Mouse (Mus musculus): ENCODE data around the gene H2-D1.
"Not testable (repeated sequence)": the region's sequence is repeated elsewhere in the genome, so short reads cannot be mapped to it uniquely, and the experiment has no call there.

The H2-D1 gene

GRCm38 (mm10) chr17:35255704-35256103 is 6.8 kb upstream of the H2-D1 start:
- DNase-seq (ENCODE audit: extremely low spot score), result no peak

GRCm38 (mm10) chr17:35257378-35257777 is 5.2 kb upstream of the H2-D1 start:
- DNase-seq (ENCODE audit: extremely low spot score), result no peak

GRCm38 (mm10) chr17:35257824-35258491 is 4.6 kb upstream of the H2-D1 start:
- DNase-seq (ENCODE audit: extremely low spot score), result peak; percentile 85

- DNase-seq (ENCODE audit: extremely low spot score), result no peak
Measured at GRCm38 (mm10) chr17:35258492-35259478, 3.7 kb upstream of the H2-D1 start.

GRCm38 (mm10) chr17:35259621-35260020 is 2.9 kb upstream of the H2-D1 start:
- DNase-seq (ENCODE audit: extremely low spot score), result no peak

DNA sequence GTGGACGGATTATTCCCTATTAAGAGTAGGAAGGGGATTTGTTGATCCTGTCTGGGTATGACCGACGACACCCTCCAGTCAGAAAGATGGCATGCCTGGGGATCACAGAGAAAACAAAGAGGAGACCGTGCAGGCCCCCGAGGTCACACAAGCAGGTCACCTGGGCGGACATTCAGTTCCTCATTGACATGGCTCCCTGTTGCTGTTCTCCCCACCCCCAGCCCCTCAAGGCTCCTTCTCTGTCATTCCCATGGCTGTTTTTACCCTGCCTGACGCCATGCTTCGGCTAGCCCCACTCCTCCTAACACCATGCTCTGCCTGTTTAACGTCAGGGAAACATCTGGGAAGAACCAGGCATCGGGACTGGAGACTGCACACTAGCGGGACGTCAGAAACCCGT is 879 bp upstream of the H2-D1 start:
- DNase-seq (ENCODE audit: extremely low spot score), result no peak

- DNase-seq (ENCODE audit: extremely low spot score), result no peak
Measured at GRCm38 (mm10) chr17:35263523-35263883, 973 bp downstream of the H2-D1 start.

GRCm38 (mm10) chr17:35267399-35268086 is 5.0 kb downstream of the H2-D1 start:
- DNase-seq (ENCODE audit: extremely low spot score), result no peak

DNA sequence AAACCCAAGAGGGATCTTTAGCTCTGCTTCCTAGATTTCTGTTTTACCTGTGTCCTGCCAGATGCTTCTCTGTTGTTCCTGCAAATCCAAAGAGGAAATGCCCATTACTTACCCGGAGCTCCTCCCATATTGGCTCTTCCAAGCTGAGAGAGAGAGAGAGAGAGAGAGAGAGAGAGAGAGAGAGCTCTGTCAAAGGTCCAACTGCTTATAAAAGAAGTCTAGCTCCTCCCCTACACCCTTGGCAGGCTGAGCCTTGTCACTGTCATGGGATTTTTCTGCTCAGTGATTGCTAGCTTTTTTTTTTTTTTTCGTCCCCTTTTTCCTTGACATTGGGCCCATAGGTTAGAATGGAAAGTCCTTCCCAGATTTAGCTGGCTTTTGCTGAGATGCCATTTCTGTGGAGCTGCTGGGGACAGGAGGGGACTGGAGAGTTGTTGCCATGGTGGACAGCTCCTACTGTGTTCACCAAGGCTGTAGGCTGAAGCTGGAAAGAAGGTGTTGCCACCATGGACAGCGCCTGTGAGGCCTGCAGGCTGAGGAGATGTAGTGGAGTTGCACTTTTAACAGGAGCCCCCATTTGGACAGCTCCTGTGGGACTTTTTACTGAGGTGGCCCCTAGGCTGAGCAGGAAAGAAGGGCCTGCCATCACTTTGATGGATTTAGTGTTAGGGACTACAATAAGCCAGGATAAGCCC is 7.3 kb downstream of the H2-D1 start:
- peak; percentile 57 for DNase-seq (ENCODE audit: extremely low spot score)

GRCm38 (mm10) chr17:35272249-35272648 is 9.7 kb downstream of the H2-D1 start:
- no peak for DNase-seq (ENCODE audit: extremely low spot score)

- peak; percentile 77 for DNase-seq (ENCODE audit: extremely low spot score)
Measured at GRCm38 (mm10) chr17:35274770-35275169, 12.2 kb downstream of the H2-D1 start.

GRCm38 (mm10) chr17:35276304-35276864 is 13.9 kb downstream of the H2-D1 start:
- no peak for DNase-seq (ENCODE audit: extremely low spot score)

GRCm38 (mm10) chr17:35278049-35278448 is 15.5 kb downstream of the H2-D1 start:
- DNase-seq (ENCODE audit: extremely low spot score), result no peak

- no peak for DNase-seq (ENCODE audit: extremely low spot score)
Measured at GRCm38 (mm10) chr17:35278957-35279688, 16.6 kb downstream of the H2-D1 start.

- DNase-seq (ENCODE audit: extremely low spot score), result no peak
Measured at GRCm38 (mm10) chr17:35280276-35280675, 17.7 kb downstream of the H2-D1 start.

DNA sequence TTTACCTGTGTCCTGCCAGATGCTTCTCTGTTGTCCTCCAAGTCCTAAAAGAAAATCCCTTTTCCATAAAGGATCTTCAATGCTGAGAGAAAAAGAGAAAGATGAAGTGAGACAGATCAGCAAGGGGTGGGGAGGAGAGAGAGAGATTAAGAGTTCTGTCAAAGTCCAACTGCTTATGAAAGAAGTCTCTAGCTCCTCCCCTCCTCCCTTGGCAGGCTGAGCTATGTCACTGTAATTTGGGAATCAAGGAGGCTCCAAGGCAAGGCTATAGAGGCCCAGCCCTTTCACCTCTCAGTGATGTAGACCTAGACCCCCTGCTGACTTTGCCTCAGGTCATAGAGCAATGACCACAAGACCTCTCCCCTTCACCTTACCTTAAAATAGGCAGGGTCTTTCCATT is 22.9 kb downstream of the H2-D1 start:
- DNase-seq (ENCODE audit: extremely low spot score), result no peak

- peak; percentile 39 for DNase-seq (ENCODE audit: extremely low spot score)
Measured at GRCm38 (mm10) chr17:35295796-35296195, 33.3 kb downstream of the H2-D1 start.

DNA sequence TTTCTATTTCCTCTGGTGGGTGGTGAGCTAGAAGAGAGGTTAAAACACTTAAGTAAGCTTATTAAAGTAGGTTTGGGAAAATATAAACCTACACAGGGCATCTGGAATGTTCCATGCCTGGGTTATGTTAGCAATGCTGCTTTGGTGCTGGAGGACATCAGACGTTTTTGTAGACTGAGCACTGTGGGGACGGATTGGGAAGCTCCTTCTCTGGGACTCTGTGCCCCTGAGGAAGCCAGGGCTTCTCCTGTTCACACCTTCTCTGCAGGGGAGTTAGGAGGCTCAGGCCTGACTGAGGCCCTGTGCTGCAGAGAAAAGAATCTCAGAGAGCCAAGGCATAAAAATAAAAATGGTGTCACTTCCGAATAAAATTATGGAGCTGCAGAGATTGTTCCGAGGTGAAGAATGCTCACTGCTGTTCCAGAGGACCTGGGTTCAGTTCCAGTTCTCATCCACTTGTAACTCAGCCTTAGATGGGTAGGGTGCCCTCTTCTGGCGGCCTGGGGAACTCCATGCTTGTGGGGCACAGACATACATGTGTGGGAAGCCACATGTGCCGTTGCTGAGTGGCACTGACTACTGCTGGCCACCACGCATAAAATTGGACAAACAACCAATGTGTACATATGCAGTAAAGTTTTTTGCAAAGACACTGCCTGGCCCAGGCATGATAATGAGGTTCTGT is 37.9 kb downstream of the H2-D1 start:
- not testable (repeated sequence) for DNase-seq (ENCODE audit: extremely low spot score)

GRCm38 (mm10) chr17:35301645-35302258 is 39.2 kb downstream of the H2-D1 start:
- DNase-seq (ENCODE audit: extremely low spot score), result peak; percentile 77

GRCm38 (mm10) chr17:35303271-35303670 is 40.7 kb downstream of the H2-D1 start:
- no peak for DNase-seq (ENCODE audit: extremely low spot score)

Measured in embryo, embryonic 9.5 days (tissue).